Comparison of ENCODE assay signal across 7 mouse cellular contexts in the genomic region with DNA sequence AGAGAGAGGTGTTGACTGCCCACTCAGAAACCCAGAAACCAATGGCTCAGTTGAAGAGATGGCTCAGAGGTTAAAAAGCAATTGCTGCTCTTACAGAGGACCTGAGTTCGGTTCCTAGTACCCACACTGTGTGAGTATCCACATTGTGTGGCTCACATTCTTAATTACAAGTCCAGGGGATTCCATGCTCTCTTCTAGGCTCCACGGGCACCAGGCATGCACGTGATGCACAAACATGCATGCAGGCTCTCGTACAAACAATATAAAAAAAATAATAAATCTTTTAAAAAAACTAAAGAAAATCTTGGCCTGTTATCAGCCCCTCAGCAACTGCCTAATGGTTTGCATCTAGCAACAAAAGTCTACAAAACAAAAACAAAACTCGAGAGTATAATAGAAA. TPM values are rescaled to one million over a fixed set of nuclear protein-coding genes. Genes with fewer than 3 reads are reported as not detected.
DNase-seq lines count a peak whose midpoint lies in the region; ATAC-seq lines count a peak whose summit lies in the region.

No protein-coding gene starts in this region.

- H3K9ac ChIP-seq in lung, embryonic 15.5 days, result peak overlapping the region; percentile 49; the same call in 1 of the 2 replicates
- peak overlapping the region; percentile 71 for H3K9ac ChIP-seq in embryonic facial prominence, embryonic 13.5 days
- peak overlapping the region; percentile 69 for H3K9ac ChIP-seq in intestine, embryonic 16.5 days (ENCODE audit: low read depth, low read length)
- peak overlapping the region; percentile 69 for H3K9ac ChIP-seq in neural tube, embryonic 13.5 days

- peak overlapping the region; percentile 87; the same call in 1 of the 2 replicates for H3K27ac ChIP-seq in lung, embryonic 15.5 days
- H3K27ac ChIP-seq in embryonic facial prominence, embryonic 13.5 days, result peak overlapping the region; percentile 83; the same call in 1 of the 2 replicates
- H3K27ac ChIP-seq in intestine, embryonic 16.5 days (ENCODE audit: low read length), result no peak overlapping the region
- H3K27ac ChIP-seq in neural tube, embryonic 13.5 days (replicated peaks), result peak overlapping the region; percentile 79; the same call in 1 of the 2 replicates

- ATAC-seq in lung, embryonic 15.5 days (ENCODE audit: borderline replicate concordance, extremely low read depth, low FRiP score, low TSS enrichment), result 0 out of 2 replicates have a peak, but pooled peaks have one; percentile 23
- ATAC-seq in embryonic facial prominence, embryonic 13.5 days (ENCODE audit: insufficient number of reproducible peaks, insufficient read depth, low FRiP score, low TSS enrichment, low read depth), result no peak
- ATAC-seq in intestine, embryonic 16.5 days, result peak; percentile 36; the same call in 1 of the 2 replicates
- ATAC-seq in neural tube, embryonic 13.5 days (ENCODE audit: low read depth), result peak; percentile 54; the same call in 1 of the 2 replicates

- no peaks in the 10 kb centered on the region for H3K27me3 ChIP-seq in lung, embryonic 15.5 days
- H3K27me3 ChIP-seq in embryonic facial prominence, embryonic 13.5 days, result peaks cover 3% of the 10 kb centered on the region; the same call in 1 of the 2 replicates
- H3K27me3 ChIP-seq in intestine, embryonic 16.5 days (replicated peaks; ENCODE audit: control insufficient read depth, insufficient read depth, low read length), result no peaks in the 10 kb centered on the region
- H3K27me3 ChIP-seq in neural tube, embryonic 13.5 days, result no peaks in the 10 kb centered on the region

- peak overlapping the region; percentile 82 for H3K4me2 ChIP-seq in lung, embryonic 15.5 days
- H3K4me2 ChIP-seq in embryonic facial prominence, embryonic 13.5 days, result peak overlapping the region; percentile 74
- peak overlapping the region; percentile 71 for H3K4me2 ChIP-seq in intestine, embryonic 16.5 days (ENCODE audit: low read depth, low read length)
- peak overlapping the region; percentile 69 for H3K4me2 ChIP-seq in neural tube, embryonic 13.5 days

- H3K4me1 ChIP-seq in lung, embryonic 15.5 days, result no peaks in the 10 kb centered on the region
- H3K4me1 ChIP-seq in embryonic facial prominence, embryonic 13.5 days, result peaks cover 6% of the 10 kb centered on the region; the same call in 1 of the 2 replicates
- H3K4me1 ChIP-seq in intestine, embryonic 16.5 days (ENCODE audit: control insufficient read depth, insufficient read depth, low read length), result 0 out of 2 replicates have a peak, but pooled peaks cover 2% of the 10 kb centered on the region
- peaks cover 12% of the 10 kb centered on the region for H3K4me1 ChIP-seq in neural tube, embryonic 13.5 days (replicated peaks)

- no peaks in the 10 kb centered on the region for H3K36me3 ChIP-seq in lung, embryonic 15.5 days
- H3K36me3 ChIP-seq in embryonic facial prominence, embryonic 13.5 days, result no peaks in the 10 kb centered on the region
- no peaks in the 10 kb centered on the region for H3K36me3 ChIP-seq in intestine, embryonic 16.5 days (ENCODE audit: control insufficient read depth, insufficient read depth, low read length)
- no peaks in the 10 kb centered on the region for H3K36me3 ChIP-seq in neural tube, embryonic 13.5 days

- DNase-seq in lung, postnatal 4 days, result no peak
- no peak for DNase-seq in urinary bladder, adult 2 months (ENCODE audit: low spot score)
- DNase-seq in right cerebral cortex, adult 2 months (ENCODE audit: low spot score in 2 of 2), result no peak

- H3K4me3 ChIP-seq in lung, embryonic 15.5 days, result peak overlapping the region; percentile 64
- H3K4me3 ChIP-seq in embryonic facial prominence, embryonic 13.5 days, result peak overlapping the region; percentile 51
- H3K4me3 ChIP-seq in intestine, embryonic 16.5 days (ENCODE audit: low read length), result peak overlapping the region; percentile 66
- H3K4me3 ChIP-seq in neural tube, embryonic 13.5 days, result peak overlapping the region; percentile 43

- no peaks in the 10 kb centered on the region for H3K9me3 ChIP-seq in lung, embryonic 15.5 days
- no peaks in the 10 kb centered on the region for H3K9me3 ChIP-seq in embryonic facial prominence, embryonic 13.5 days
- no peaks in the 10 kb centered on the region for H3K9me3 ChIP-seq in intestine, embryonic 16.5 days (ENCODE audit: control insufficient read depth, low read length)
- no peaks in the 10 kb centered on the region for H3K9me3 ChIP-seq in neural tube, embryonic 13.5 days

- 60% methylated on average over 5 of the region's 5 CpGs for WGBS in lung, embryonic 15.5 days
- WGBS in embryonic facial prominence, embryonic 13.5 days, result 69% methylated on average over 5 of the region's 5 CpGs
- 63% methylated on average over 5 of the region's 5 CpGs for WGBS in intestine, embryonic 16.5 days
- 70% methylated on average over 5 of the region's 5 CpGs for WGBS in neural tube, embryonic 13.5 days

RNA-seq across cellular contexts. Expression of gene Egf, which starts 30.6 kb away (rescaled TPM):
- 0.96 and 1.3 TPM in 2 replicates for polyA plus RNA-seq in lung, embryonic 15.5 days (2015; fragmentation: Nextera tagmentation; extraction: Ambion mirVana)
- 1.3 and 1.6 TPM in 2 replicates for polyA plus RNA-seq in embryonic facial prominence, embryonic 13.5 days (2015; fragmentation: Nextera tagmentation; extraction: Ambion mirVana)
- 1.6 TPM in 2 replicates for polyA plus RNA-seq in intestine, embryonic 16.5 days (2015; fragmentation: Nextera tagmentation; extraction: Ambion mirVana)
- polyA plus RNA-seq in neural tube, embryonic 13.5 days (2015; fragmentation: Nextera tagmentation; extraction: Ambion mirVana), result 1.8 and 3.2 TPM in 2 replicates
- polyA plus RNA-seq in urinary bladder, adult 2 months (2012; rRNA removed), result 2.2 and 2.4 TPM in 2 replicates
